Mouse (Mus musculus): Measurements from ENCODE around the gene C8a.

Gene C8a

GRCm38 (mm10) chr4:104876323-104876722 lies at the start of gene C8a:
Gene C8a, minus strand, starts transcription at chr4:104876398.
- ATAC-seq (ENCODE audit: low TSS enrichment) = no peak

GRCm38 (mm10) chr4:104925383-104925782 lies 49.2 kb upstream of the C8a start:
- ATAC-seq (ENCODE audit: low TSS enrichment) = no peak

- no peak for ATAC-seq (ENCODE audit: low TSS enrichment)
Observed at GRCm38 (mm10) chr4:104918017-104918416, 41.8 kb upstream of the C8a start.

GRCm38 (mm10) chr4:104914711-104915247 lies 38.6 kb upstream of the C8a start:
- ATAC-seq (ENCODE audit: low TSS enrichment) = no peak

- peak; percentile 31; the same call in 1 of the 2 replicates for ATAC-seq (ENCODE audit: low TSS enrichment)
Observed at GRCm38 (mm10) chr4:104913291-104914129, 37.3 kb upstream of the C8a start, which contains the start of gene Fyb2. Gene Fyb2, plus strand, starts transcription at chr4:104913456.

GRCm38 (mm10) chr4:104911685-104912084 lies 35.5 kb upstream of the C8a start:
- ATAC-seq (ENCODE audit: low TSS enrichment) = peak; percentile 93

GRCm38 (mm10) chr4:104905049-104905448 lies 28.9 kb upstream of the C8a start:
- ATAC-seq (ENCODE audit: low TSS enrichment) = no peak

GRCm38 (mm10) chr4:104902836-104903235 lies 26.6 kb upstream of the C8a start:
- no peak for ATAC-seq (ENCODE audit: low TSS enrichment)

- peak; percentile 72 for ATAC-seq (ENCODE audit: low TSS enrichment)
Observed at GRCm38 (mm10) chr4:104894004-104894734, 18.0 kb upstream of the C8a start.

GRCm38 (mm10) chr4:104893588-104893987 lies 17.4 kb upstream of the C8a start:
- no peak for ATAC-seq (ENCODE audit: low TSS enrichment)

- ATAC-seq (ENCODE audit: low TSS enrichment) = no peak
Observed at GRCm38 (mm10) chr4:104891708-104892107, 15.5 kb upstream of the C8a start.

- ATAC-seq (ENCODE audit: low TSS enrichment) = no peak
Observed at GRCm38 (mm10) chr4:104888499-104889262, 12.5 kb upstream of the C8a start.

- ATAC-seq (ENCODE audit: low TSS enrichment) = no peak
Observed at GRCm38 (mm10) chr4:104887486-104887885, 11.3 kb upstream of the C8a start.

GRCm38 (mm10) chr4:104875832-104876231 lies 366 bp downstream of the C8a start:
- ATAC-seq (ENCODE audit: low TSS enrichment) = no peak

GRCm38 (mm10) chr4:104870196-104870595 lies 6.0 kb downstream of the C8a start:
- ATAC-seq (ENCODE audit: low TSS enrichment) = no peak

- ATAC-seq (ENCODE audit: low TSS enrichment) = no peak
Observed at GRCm38 (mm10) chr4:104869581-104869980, 6.6 kb downstream of the C8a start.

GRCm38 (mm10) chr4:104864397-104864796 lies 11.8 kb downstream of the C8a start:
- no peak for ATAC-seq (ENCODE audit: low TSS enrichment)

GRCm38 (mm10) chr4:104861241-104861640 lies 15.0 kb downstream of the C8a start:
- no peak for ATAC-seq (ENCODE audit: low TSS enrichment)

- no peak for ATAC-seq (ENCODE audit: low TSS enrichment)
Observed at GRCm38 (mm10) chr4:104857823-104858222, 18.4 kb downstream of the C8a start.

- ATAC-seq (ENCODE audit: low TSS enrichment) = no peak
Observed at GRCm38 (mm10) chr4:104857029-104857428, 19.2 kb downstream of the C8a start, which contains the start of gene Gm17662. Gene Gm17662, plus strand, starts transcription at chr4:104857329.

- ATAC-seq (ENCODE audit: low TSS enrichment) = no peak
Observed at GRCm38 (mm10) chr4:104855216-104855615, 21.0 kb downstream of the C8a start.

GRCm38 (mm10) chr4:104843546-104843945 lies 32.7 kb downstream of the C8a start:
- no peak for ATAC-seq (ENCODE audit: low TSS enrichment)
